Mouse (Mus musculus): Measurements from ENCODE around the gene Gipc3. TPM values are rescaled to one million over a fixed set of nuclear protein-coding genes. Genes with fewer than 3 reads are reported as not detected.

The Gipc3 gene
- not detected in 2 replicates for polyA plus RNA-seq (2014; fragmentation: Nextera tagmentation; extraction: Ambion mirVana)

- Histone ChIP-seq H3K9me3 (ENCODE audit: control insufficient read depth, low read length) (no peaks in the 10 kb centered on the region), H3K4me1 (ENCODE audit: control insufficient read depth, insufficient read depth, low read length) (peaks cover 3% of the 10 kb centered on the region; the same call in 1 of the 2 replicates), H3K4me2 (ENCODE audit: low read depth) (peak within 1 kb of the TSS; percentile 64), H3K27me3 (ENCODE audit: control insufficient read depth, insufficient read depth, low read length) (peaks cover 49% of the 10 kb centered on the region), H3K27ac (ENCODE audit: low read depth, low read length) (no peak within 1 kb of the TSS), H3K36me3 (ENCODE audit: control insufficient read depth, insufficient read depth, low read length) (no peaks in the 10 kb centered on the region; the same call in 1 of the 2 replicates), H3K4me3 (ENCODE audit: low read depth, low read length) (peak within 1 kb of the TSS; percentile 34), H3K9ac (ENCODE audit: low read length) (peak within 1 kb of the TSS; percentile 39)
- ATAC-seq (ENCODE audit: insufficient read depth, low FRiP score, low TSS enrichment) (no peak), DNase-seq (ENCODE audit: low spot score) (no peak)
- 4% methylated on average over 59 of the region's 67 CpGs for WGBS
Observed at GRCm38 (mm10) chr10:81342686-81343505, at the start of gene Gipc3. Gene Gipc3, minus strand, starts transcription at chr10:81343266.

GRCm38 (mm10) chr10:81392781-81393185 lies 49.7 kb upstream of the Gipc3 start, which contains the start of gene Smim24:
Gene Smim24, plus strand, starts transcription at chr10:81393051.
- ATAC-seq (ENCODE audit: insufficient read depth, low FRiP score, low TSS enrichment) (no peak), DNase-seq (ENCODE audit: low spot score) (no peak)
- H3K27ac ChIP-seq (ENCODE audit: low read depth, low read length): no peak within 1 kb of the TSS
- peak within 1 kb of the TSS; percentile 22 for H3K4me2 ChIP-seq (ENCODE audit: low read depth)
- H3K9ac ChIP-seq (ENCODE audit: low read length): 0 out of 2 replicates have a peak within 1 kb of the TSS, but pooled peaks have one; percentile 37
- H3K27me3 ChIP-seq (ENCODE audit: control insufficient read depth, insufficient read depth, low read length): no peaks in the 10 kb centered on the region
- peaks cover 12% of the 10 kb centered on the region for H3K4me1 ChIP-seq (ENCODE audit: control insufficient read depth, insufficient read depth, low read length)
- peak within 1 kb of the TSS; percentile 9; the same call in 1 of the 2 replicates for H3K4me3 ChIP-seq (ENCODE audit: low read depth, low read length)
- WGBS: 58% methylated on average over 14 of the region's 14 CpGs
- peaks cover 3% of the 10 kb centered on the region; the same call in 1 of the 2 replicates for H3K36me3 ChIP-seq (ENCODE audit: control insufficient read depth, insufficient read depth, low read length)
- H3K9me3 ChIP-seq (ENCODE audit: control insufficient read depth, low read length): no peaks in the 10 kb centered on the region

- H3K9ac ChIP-seq (ENCODE audit: low read length): no peak overlapping the region
Observed at GRCm38 (mm10) chr10:81392270-81392669, 49.2 kb upstream of the Gipc3 start.

GRCm38 (mm10) chr10:81390678-81390965 lies 47.6 kb upstream of the Gipc3 start:
- ATAC-seq (ENCODE audit: insufficient read depth, low FRiP score, low TSS enrichment): no peak
- H3K27ac ChIP-seq (ENCODE audit: low read depth, low read length): no peak overlapping the region
- 92% methylated on average over 13 of the region's 13 CpGs for WGBS
- no peak for DNase-seq (ENCODE audit: low spot score)
- H3K36me3 ChIP-seq (ENCODE audit: control insufficient read depth, insufficient read depth, low read length): peaks cover 18% of the 10 kb centered on the region
- no peaks in the 10 kb centered on the region for H3K27me3 ChIP-seq (ENCODE audit: control insufficient read depth, insufficient read depth, low read length)
- no peaks in the 10 kb centered on the region for H3K9me3 ChIP-seq (ENCODE audit: control insufficient read depth, low read length)
- no peak overlapping the region for H3K4me2 ChIP-seq (ENCODE audit: low read depth)
- no peak overlapping the region for H3K9ac ChIP-seq (ENCODE audit: low read length)
- peaks cover 11% of the 10 kb centered on the region; the same call in 1 of the 2 replicates for H3K4me1 ChIP-seq (ENCODE audit: control insufficient read depth, insufficient read depth, low read length)
- no peak overlapping the region for H3K4me3 ChIP-seq (ENCODE audit: low read depth, low read length)

More at GRCm38 (mm10) chr10:81392270-81392669, 49.2 kb upstream of the Gipc3 start:
- Histone ChIP-seq H3K4me2 (ENCODE audit: low read depth) (no peak overlapping the region), H3K27ac (ENCODE audit: low read depth, low read length) (no peak overlapping the region), H3K36me3 (ENCODE audit: control insufficient read depth, insufficient read depth, low read length) (peaks cover 8% of the 10 kb centered on the region; the same call in 1 of the 2 replicates), H3K4me3 (ENCODE audit: low read depth, low read length) (no peak overlapping the region), H3K4me1 (ENCODE audit: control insufficient read depth, insufficient read depth, low read length) (peaks cover 12% of the 10 kb centered on the region), H3K27me3 (ENCODE audit: control insufficient read depth, insufficient read depth, low read length) (no peaks in the 10 kb centered on the region), H3K9me3 (ENCODE audit: control insufficient read depth, low read length) (no peaks in the 10 kb centered on the region)
- no peak for DNase-seq (ENCODE audit: low spot score)
- no peak for ATAC-seq (ENCODE audit: insufficient read depth, low FRiP score, low TSS enrichment)
- 88% methylated on average over 6 of the region's 6 CpGs for WGBS

GRCm38 (mm10) chr10:81389801-81390677 lies 47.0 kb upstream of the Gipc3 start:
- no peak overlapping the region for H3K4me2 ChIP-seq (ENCODE audit: low read depth)
- peaks cover 18% of the 10 kb centered on the region for H3K36me3 ChIP-seq (ENCODE audit: control insufficient read depth, insufficient read depth, low read length)
- WGBS: 63% methylated on average over 23 of the region's 23 CpGs
- no peak overlapping the region for H3K4me3 ChIP-seq (ENCODE audit: low read depth, low read length)
- H3K27me3 ChIP-seq (ENCODE audit: control insufficient read depth, insufficient read depth, low read length): no peaks in the 10 kb centered on the region
- H3K9ac ChIP-seq (ENCODE audit: low read length): peak overlapping the region; percentile 5; the same call in 1 of the 2 replicates
- peaks cover 16% of the 10 kb centered on the region for H3K4me1 ChIP-seq (ENCODE audit: control insufficient read depth, insufficient read depth, low read length)
- H3K27ac ChIP-seq (ENCODE audit: low read depth, low read length): no peak overlapping the region
- peak; percentile 71 for DNase-seq (ENCODE audit: low spot score)
- ATAC-seq (ENCODE audit: insufficient read depth, low FRiP score, low TSS enrichment): peak; percentile 38; the same call in 1 of the 2 replicates
- no peaks in the 10 kb centered on the region for H3K9me3 ChIP-seq (ENCODE audit: control insufficient read depth, low read length)

GRCm38 (mm10) chr10:81389373-81389772 lies 46.3 kb upstream of the Gipc3 start:
- DNase-seq (ENCODE audit: low spot score) (no peak), ATAC-seq (ENCODE audit: insufficient read depth, low FRiP score, low TSS enrichment) (0 out of 2 replicates have a peak, but pooled peaks have one; percentile 11)
- H3K4me3 ChIP-seq (ENCODE audit: low read depth, low read length): no peak overlapping the region
- WGBS: 64% methylated on average over 3 of the region's 3 CpGs
- H3K27ac ChIP-seq (ENCODE audit: low read depth, low read length): no peak overlapping the region
- H3K9ac ChIP-seq (ENCODE audit: low read length): peak overlapping the region; percentile 5; the same call in 1 of the 2 replicates
- H3K27me3 ChIP-seq (ENCODE audit: control insufficient read depth, insufficient read depth, low read length): no peaks in the 10 kb centered on the region
- H3K9me3 ChIP-seq (ENCODE audit: control insufficient read depth, low read length): no peaks in the 10 kb centered on the region
- H3K4me1 ChIP-seq (ENCODE audit: control insufficient read depth, insufficient read depth, low read length): peaks cover 19% of the 10 kb centered on the region
- H3K4me2 ChIP-seq (ENCODE audit: low read depth): no peak overlapping the region
- peaks cover 18% of the 10 kb centered on the region for H3K36me3 ChIP-seq (ENCODE audit: control insufficient read depth, insufficient read depth, low read length)

GRCm38 (mm10) chr10:81388505-81389055 lies 45.5 kb upstream of the Gipc3 start, which contains the start of gene Gm48552:
Gene Gm48552, plus strand, starts transcription at chr10:81389005.
- no peaks in the 10 kb centered on the region for H3K9me3 ChIP-seq (ENCODE audit: control insufficient read depth, low read length)
- WGBS: 80% methylated on average over 5 of the region's 5 CpGs
- H3K9ac ChIP-seq (ENCODE audit: low read length): peak within 1 kb of the TSS; percentile 5; the same call in 1 of the 2 replicates
- DNase-seq (ENCODE audit: low spot score): no peak
- H3K27me3 ChIP-seq (ENCODE audit: control insufficient read depth, insufficient read depth, low read length): no peaks in the 10 kb centered on the region
- no peak within 1 kb of the TSS for H3K4me3 ChIP-seq (ENCODE audit: low read depth, low read length)
- no peak for ATAC-seq (ENCODE audit: insufficient read depth, low FRiP score, low TSS enrichment)
- peaks cover 15% of the 10 kb centered on the region for H3K4me1 ChIP-seq (ENCODE audit: control insufficient read depth, insufficient read depth, low read length)
- H3K4me2 ChIP-seq (ENCODE audit: low read depth): no peak within 1 kb of the TSS
- H3K36me3 ChIP-seq (ENCODE audit: control insufficient read depth, insufficient read depth, low read length): peaks cover 18% of the 10 kb centered on the region
- H3K27ac ChIP-seq (ENCODE audit: low read depth, low read length): no peak within 1 kb of the TSS

- DNase-seq (ENCODE audit: low spot score): no peak
- Histone ChIP-seq H3K4me3 (ENCODE audit: low read depth, low read length) (no peak overlapping the region), H3K27ac (ENCODE audit: low read depth, low read length) (no peak overlapping the region), H3K9ac (ENCODE audit: low read length) (no peak overlapping the region), H3K4me1 (ENCODE audit: control insufficient read depth, insufficient read depth, low read length) (peaks cover 14% of the 10 kb centered on the region), H3K4me2 (ENCODE audit: low read depth) (no peak overlapping the region), H3K36me3 (ENCODE audit: control insufficient read depth, insufficient read depth, low read length) (peaks cover 18% of the 10 kb centered on the region), H3K27me3 (ENCODE audit: control insufficient read depth, insufficient read depth, low read length) (no peaks in the 10 kb centered on the region), H3K9me3 (ENCODE audit: control insufficient read depth, low read length) (no peaks in the 10 kb centered on the region)
- 93% methylated on average over 20 of the region's 20 CpGs for WGBS
- no peak for ATAC-seq (ENCODE audit: insufficient read depth, low FRiP score, low TSS enrichment)
Observed at GRCm38 (mm10) chr10:81387716-81388115, 44.6 kb upstream of the Gipc3 start.
